Mouse (Mus musculus): Measurements from ENCODE around the gene Macf1. TPM values are rescaled to one million over a fixed set of nuclear protein-coding genes. Genes with fewer than 3 reads are reported as not detected.

Gene Macf1
- polyA plus RNA-seq, 1 experiment from 2014 or later = 82.6 TPM

DNA sequence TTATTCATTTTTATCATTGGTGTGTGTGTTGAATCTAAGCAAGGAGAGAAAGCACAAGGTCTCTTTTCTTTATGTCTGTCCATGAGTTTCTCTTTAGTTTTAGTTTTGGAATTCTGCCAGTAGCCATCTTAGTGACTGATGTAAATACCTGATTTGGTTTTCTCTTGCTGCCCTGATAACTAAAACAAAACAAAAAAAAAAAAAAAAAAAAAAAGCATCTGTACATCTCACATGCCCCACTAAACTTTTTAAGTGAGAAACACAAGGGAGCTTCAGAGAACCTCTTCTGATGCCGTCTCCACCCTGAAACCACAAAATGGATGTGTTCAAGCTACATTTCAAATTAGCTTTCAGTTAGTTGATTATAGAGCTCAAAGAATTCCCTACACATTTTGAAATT lies 268.6 kb downstream of the Macf1 start:
- peaks cover 15% of the 10 kb centered on the region for H3K4me1 ChIP-seq
- WGBS = 98% methylated on average over 1 of the region's 1 CpGs
- H3K9ac ChIP-seq = no peak overlapping the region
- H3K4me2 ChIP-seq = no peak overlapping the region
- H3K9me3 ChIP-seq = no peaks in the 10 kb centered on the region
- H3K27ac ChIP-seq = no peak overlapping the region
- H3K36me3 ChIP-seq (replicated peaks) = no peaks in the 10 kb centered on the region
- no peaks in the 10 kb centered on the region for H3K27me3 ChIP-seq (replicated peaks)
- H3K4me3 ChIP-seq = no peak overlapping the region
- no peak for ATAC-seq (replicated peaks)

DNA sequence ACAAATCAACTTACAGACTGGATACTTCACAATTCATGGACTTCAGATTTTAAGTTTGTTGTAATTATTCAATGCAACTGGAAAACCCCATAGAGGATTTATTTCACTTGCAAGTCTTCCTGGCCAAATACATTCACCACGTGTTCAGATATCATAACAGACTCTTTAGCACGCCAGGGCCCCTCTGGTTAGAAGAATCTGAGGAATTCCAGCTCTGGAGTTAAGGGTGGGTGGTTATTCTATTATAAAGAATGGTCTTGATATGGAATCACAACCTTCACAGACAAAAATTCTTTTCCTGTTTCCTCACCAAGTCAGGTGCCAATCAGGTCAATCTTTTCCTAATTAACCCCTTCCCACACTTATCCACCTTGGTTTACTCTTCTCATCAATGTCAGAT lies 270.3 kb downstream of the Macf1 start:
- Histone ChIP-seq H3K9ac (no peak overlapping the region), H3K4me1 (peaks cover 32% of the 10 kb centered on the region), H3K4me2 (no peak overlapping the region), H3K4me3 (no peak overlapping the region), H3K27me3 (replicated peaks) (no peaks in the 10 kb centered on the region), H3K36me3 (replicated peaks) (no peaks in the 10 kb centered on the region), H3K27ac (no peak overlapping the region), H3K9me3 (no peaks in the 10 kb centered on the region)
- no peak for ATAC-seq (replicated peaks)
- WGBS = 78% methylated on average over 2 of the region's 2 CpGs

DNA sequence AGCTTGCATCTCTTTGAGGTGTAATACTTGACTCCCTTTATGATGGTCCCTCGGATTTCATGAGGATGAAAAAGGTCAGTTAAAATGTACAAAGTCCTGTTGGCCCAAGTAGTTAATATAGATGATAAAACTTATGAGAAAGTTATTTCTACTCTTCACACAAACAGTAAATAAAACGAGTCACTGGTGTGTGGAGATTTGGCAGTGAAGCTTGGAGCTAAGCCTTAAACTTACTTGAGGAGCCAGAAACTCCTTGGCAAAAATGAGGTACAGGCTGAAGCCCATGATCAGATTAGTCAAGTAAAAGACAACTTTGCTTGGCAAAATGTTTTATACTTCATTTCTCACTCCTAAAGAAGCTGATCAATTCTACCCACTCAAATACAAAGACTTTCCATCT lies 271.2 kb downstream of the Macf1 start:
- H3K4me2 ChIP-seq = peak overlapping the region; percentile 78; the same call in 1 of the 2 replicates

DNA sequence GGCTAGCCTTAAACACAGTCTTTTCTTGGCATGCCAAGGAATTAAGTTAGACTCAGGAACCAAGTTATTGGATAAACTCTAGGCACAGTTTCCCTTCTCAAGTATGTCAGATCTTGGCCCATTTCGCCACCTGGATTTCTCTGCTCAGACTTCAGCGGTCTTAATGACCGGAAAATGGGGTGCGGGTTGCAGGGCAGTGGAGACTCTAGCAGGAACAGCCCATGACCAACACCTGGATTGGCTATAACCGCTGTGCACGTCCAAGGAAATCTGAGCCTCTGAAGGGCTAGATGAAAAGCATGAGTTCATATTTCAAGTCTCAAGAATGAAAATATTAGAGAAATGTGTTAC lies 271.7 kb downstream of the Macf1 start:
- peak; percentile 5; the same call in 1 of the 2 replicates for ATAC-seq (replicated peaks)
- 9% methylated on average over 6 of the region's 6 CpGs for WGBS
- Histone ChIP-seq H3K27ac (peak overlapping the region; percentile 87), H3K9me3 (no peaks in the 10 kb centered on the region), H3K36me3 (replicated peaks) (no peaks in the 10 kb centered on the region), H3K27me3 (replicated peaks) (no peaks in the 10 kb centered on the region), H3K4me1 (peaks cover 45% of the 10 kb centered on the region), H3K9ac (peak overlapping the region; percentile 69), H3K4me3 (peak overlapping the region; percentile 74), H3K4me2 (peak overlapping the region; percentile 78)

More for the DNA sequence above, 271.2 kb downstream of the Macf1 start:
- ATAC-seq (replicated peaks) = no peak
- Histone ChIP-seq H3K9me3 (no peaks in the 10 kb centered on the region), H3K4me1 (peaks cover 40% of the 10 kb centered on the region), H3K4me3 (no peak overlapping the region), H3K27ac (no peak overlapping the region), H3K9ac (no peak overlapping the region), H3K27me3 (replicated peaks) (no peaks in the 10 kb centered on the region), H3K36me3 (replicated peaks) (no peaks in the 10 kb centered on the region)
- 56% methylated on average over 2 of the region's 2 CpGs for WGBS

DNA sequence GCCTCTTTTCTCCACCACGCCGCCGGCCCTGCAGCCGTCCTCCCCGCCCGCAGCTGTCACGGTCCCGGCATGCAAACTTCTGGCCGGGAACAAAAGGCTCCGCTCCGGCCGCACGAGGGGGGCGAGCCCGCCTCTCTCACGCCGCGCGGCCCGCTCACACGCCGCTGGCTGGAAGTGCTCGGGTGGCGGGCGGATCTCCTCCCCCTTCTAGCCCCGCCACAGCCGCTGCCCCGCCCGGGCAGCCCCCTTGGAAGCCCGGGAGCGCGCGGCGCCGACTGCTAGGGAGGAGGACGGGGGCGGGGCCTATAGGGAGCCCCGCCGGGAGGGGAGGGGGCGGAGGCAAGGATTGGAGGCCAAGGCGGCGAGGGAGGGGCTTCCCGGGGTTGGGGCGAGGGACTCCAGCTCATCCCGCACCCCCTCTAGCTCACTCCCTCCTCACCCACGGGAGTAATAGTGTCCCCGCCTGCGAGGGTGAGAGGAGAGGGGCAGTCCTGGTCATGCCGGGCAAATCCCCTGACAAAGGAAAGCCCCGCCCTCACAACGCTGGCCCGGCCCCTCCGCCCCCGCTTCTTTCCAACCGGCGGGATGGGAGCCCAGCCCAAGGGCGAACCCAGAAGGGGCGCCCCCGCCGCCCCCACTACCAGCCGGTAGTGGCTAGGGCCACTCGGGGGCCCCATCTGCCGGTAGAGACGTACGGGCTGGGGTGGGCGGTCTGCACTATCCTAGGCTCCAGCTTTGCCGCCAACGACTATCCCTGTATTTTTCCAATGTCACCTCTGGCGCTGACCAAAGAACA lies 272.2 kb downstream of the Macf1 start:
- WGBS = under 1% methylated on average over 55 of the region's 69 CpGs
- H3K9me3 ChIP-seq = no peaks in the 10 kb centered on the region
- H3K27me3 ChIP-seq (replicated peaks) = no peaks in the 10 kb centered on the region
- H3K4me3 ChIP-seq = peak overlapping the region; percentile 74
- peaks cover 50% of the 10 kb centered on the region for H3K4me1 ChIP-seq
- peak overlapping the region; percentile 78 for H3K4me2 ChIP-seq
- H3K9ac ChIP-seq = peak overlapping the region; percentile 69
- no peaks in the 10 kb centered on the region for H3K36me3 ChIP-seq (replicated peaks)
- peak; percentile 95 for ATAC-seq (replicated peaks)
- peak overlapping the region; percentile 87 for H3K27ac ChIP-seq

DNA sequence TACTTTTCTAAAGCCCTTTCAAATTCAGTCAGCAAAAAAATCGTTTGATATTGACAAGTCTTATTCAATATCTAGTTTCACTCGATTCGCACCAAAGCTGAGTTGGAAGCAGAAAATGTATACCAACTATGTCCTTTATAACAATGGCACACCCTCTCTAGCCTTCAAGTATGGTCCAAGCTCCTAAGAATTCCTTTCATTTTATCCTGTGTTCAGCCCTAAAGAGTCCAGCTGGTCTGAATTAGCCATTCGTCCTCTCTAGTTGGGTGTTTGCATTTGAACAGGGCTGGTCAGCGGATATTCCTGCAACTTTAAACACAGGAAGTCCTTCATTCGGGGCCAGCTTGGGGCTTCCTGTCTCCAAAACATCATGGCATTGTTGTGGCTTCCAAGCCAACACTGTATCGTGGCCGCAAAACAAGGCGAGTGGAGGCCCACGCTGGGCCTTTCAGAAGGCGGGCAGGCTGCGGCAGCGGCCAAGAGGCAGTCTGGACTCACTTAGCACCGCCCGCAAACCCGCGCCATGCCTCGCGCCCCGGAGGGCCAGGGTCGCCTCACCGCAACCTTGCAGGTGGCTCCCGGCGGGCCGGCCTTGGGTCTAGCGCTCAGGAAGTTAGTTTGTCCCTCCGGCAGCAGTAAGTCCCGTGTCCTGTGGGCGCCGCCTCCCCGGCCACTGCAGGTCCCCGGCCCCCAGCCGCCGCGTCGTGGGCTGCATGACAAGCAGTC lies 273.0 kb downstream of the Macf1 start:
- Histone ChIP-seq H3K27me3 (replicated peaks) (no peaks in the 10 kb centered on the region), H3K4me2 (peak overlapping the region; percentile 78), H3K9ac (peak overlapping the region; percentile 69), H3K4me1 (peaks cover 57% of the 10 kb centered on the region), H3K4me3 (peak overlapping the region; percentile 74), H3K27ac (peak overlapping the region; percentile 87), H3K9me3 (no peaks in the 10 kb centered on the region), H3K36me3 (replicated peaks) (no peaks in the 10 kb centered on the region)
- WGBS = 2% methylated on average over 36 of the region's 36 CpGs
- peak; percentile 63 for ATAC-seq (replicated peaks)

DNA sequence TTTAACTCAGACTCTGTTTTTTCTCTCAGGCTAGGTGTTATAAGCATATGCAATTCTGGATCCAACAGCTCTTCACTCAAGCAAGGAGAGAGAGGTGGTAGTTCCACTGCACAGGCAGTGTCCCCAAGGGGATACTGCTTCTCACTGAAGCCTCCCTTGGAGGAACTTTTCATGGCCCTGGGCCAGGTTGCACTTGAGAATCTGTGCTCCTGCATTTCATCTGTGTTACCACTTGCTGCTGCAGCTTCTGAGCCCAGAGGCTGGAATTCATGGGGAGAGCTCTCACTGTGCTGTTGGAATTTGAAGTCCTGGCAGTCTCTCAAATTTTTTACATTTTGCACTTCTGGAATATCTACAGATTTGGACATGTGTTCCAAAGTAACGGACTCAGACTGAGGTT lies 274.4 kb downstream of the Macf1 start:
- Histone ChIP-seq H3K36me3 (replicated peaks) (no peaks in the 10 kb centered on the region), H3K4me1 (peaks cover 71% of the 10 kb centered on the region), H3K9ac (0 out of 2 replicates have a peak overlapping the region, but pooled peaks have one; percentile 11), H3K27ac (no peak overlapping the region), H3K27me3 (replicated peaks) (no peaks in the 10 kb centered on the region), H3K4me3 (no peak overlapping the region), H3K9me3 (no peaks in the 10 kb centered on the region), H3K4me2 (0 out of 2 replicates have a peak overlapping the region, but pooled peaks have one; percentile 78)
- 87% methylated on average over 1 of the region's 1 CpGs for WGBS
- no peak for ATAC-seq (replicated peaks)

DNA sequence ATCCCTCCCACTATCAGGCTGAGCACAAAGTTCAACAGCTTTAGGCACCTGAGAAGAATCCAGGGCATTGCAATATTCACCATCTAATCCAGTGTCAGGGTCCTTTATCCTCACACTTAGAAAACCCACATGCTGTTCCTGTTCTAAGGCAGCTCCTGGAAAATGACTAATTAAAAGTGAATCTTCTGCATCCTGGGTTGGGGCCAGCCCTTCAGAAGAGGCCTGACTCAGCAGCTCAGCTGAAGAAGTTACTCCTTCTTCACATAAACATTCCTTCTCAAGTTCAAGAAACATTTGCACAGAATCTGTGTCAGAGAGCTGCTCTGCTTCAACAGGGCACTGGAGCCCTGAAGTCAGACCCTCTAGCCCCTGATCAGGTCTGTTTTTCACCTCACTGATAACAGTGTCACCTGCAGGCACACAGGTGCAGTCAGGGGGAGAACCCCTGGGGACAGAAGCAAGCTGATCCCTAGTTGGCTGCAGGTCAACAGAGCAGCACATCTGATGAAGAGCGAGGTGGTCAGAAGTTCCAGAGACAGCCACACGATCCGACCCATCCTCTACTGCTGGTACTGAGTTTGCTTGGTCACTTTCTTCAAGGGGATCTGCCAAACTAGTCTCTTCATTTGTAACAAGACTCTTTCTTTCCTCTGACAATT lies 275.0 kb downstream of the Macf1 start:
- H3K27ac ChIP-seq = no peak overlapping the region
- H3K4me2 ChIP-seq = 0 out of 2 replicates have a peak overlapping the region, but pooled peaks have one; percentile 78
- no peak overlapping the region for H3K9ac ChIP-seq
- peaks cover 75% of the 10 kb centered on the region for H3K4me1 ChIP-seq
- no peaks in the 10 kb centered on the region for H3K36me3 ChIP-seq (replicated peaks)
- WGBS = 87% methylated on average over 3 of the region's 3 CpGs
- no peaks in the 10 kb centered on the region for H3K27me3 ChIP-seq (replicated peaks)
- no peaks in the 10 kb centered on the region for H3K9me3 ChIP-seq
- ATAC-seq (replicated peaks) = no peak
- no peak overlapping the region for H3K4me3 ChIP-seq

DNA sequence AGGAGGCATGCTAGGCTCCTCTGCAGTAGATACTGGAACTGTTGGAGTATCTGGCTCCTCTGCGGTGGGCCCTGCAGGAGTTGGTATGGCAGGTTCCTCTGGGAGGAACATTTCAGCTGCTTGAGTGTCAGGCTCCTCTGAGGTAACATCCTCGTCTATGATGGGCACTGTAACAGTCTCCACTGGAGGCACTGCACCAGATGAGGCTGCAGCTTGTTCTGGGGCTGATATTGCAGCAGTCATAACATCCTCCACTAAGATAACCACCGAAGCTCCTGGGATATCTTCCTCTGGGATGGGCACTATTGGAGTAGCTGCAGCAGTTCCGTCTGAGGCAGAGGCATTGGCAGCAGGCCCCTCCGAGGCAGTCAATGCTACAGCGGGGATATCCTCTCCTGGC lies 276.4 kb downstream of the Macf1 start:
- Histone ChIP-seq H3K9ac (no peak overlapping the region), H3K27me3 (replicated peaks) (no peaks in the 10 kb centered on the region), H3K4me1 (peaks cover 78% of the 10 kb centered on the region), H3K9me3 (no peaks in the 10 kb centered on the region), H3K27ac (peak overlapping the region; percentile 25; the same call in 1 of the 2 replicates), H3K4me2 (peak overlapping the region; percentile 25), H3K4me3 (no peak overlapping the region), H3K36me3 (replicated peaks) (no peaks in the 10 kb centered on the region)
- no peak for ATAC-seq (replicated peaks)
- 71% methylated on average over 6 of the region's 6 CpGs for WGBS

DNA sequence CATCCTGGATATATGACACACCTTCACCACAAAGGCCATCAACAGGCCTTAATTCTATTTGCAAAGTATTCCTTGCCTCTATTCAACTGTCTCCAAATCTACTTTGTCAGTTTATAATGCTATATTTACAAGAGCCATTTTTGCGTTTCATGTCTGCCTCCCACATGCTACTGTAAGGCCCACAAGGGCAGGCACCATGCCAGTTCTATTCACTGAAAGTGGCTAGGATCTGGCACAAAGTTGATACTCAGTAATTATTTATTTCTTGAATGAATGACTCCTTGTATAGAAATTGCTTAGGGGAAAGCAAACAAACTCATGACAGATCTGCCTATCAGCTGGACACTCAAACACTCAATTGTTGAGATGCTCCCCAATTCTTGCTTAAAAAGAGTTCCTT lies 280.1 kb downstream of the Macf1 start:
- Histone ChIP-seq H3K27me3 (replicated peaks) (no peaks in the 10 kb centered on the region), H3K9ac (no peak overlapping the region), H3K27ac (0 out of 2 replicates have a peak overlapping the region, but pooled peaks have one; percentile 11), H3K4me1 (peaks cover 57% of the 10 kb centered on the region), H3K36me3 (replicated peaks) (peaks cover 3% of the 10 kb centered on the region; the same call in 1 of the 2 replicates), H3K4me3 (no peak overlapping the region), H3K9me3 (no peaks in the 10 kb centered on the region), H3K4me2 (0 out of 2 replicates have a peak overlapping the region, but pooled peaks have one; percentile 4)
- ATAC-seq (replicated peaks) = no peak
- 44% methylated on average over 1 of the region's 1 CpGs for WGBS

DNA sequence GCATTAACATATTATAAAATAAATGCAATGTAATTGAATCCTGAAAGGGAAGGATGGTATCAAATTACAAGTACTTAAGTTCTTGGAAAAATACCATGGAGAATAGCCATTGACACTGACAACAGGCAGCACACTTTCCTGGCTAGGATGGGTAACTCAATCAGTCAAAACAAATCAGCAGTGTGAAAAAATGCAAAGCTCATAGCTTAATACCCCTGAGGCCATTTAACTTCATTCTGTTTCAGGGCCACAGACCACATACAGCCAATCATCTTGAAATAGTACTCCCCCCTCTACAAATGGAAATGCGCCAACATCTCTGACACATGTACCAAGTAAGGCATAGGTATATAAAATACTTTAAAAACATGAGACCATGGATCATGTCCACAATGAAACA lies 281.9 kb downstream of the Macf1 start:
- Histone ChIP-seq H3K9me3 (no peaks in the 10 kb centered on the region), H3K27ac (no peak overlapping the region), H3K4me3 (no peak overlapping the region), H3K9ac (no peak overlapping the region), H3K4me2 (no peak overlapping the region), H3K36me3 (replicated peaks) (peaks cover 9% of the 10 kb centered on the region), H3K27me3 (replicated peaks) (no peaks in the 10 kb centered on the region), H3K4me1 (peaks cover 39% of the 10 kb centered on the region)
- WGBS = 81% methylated on average over 1 of the region's 1 CpGs
- ATAC-seq (replicated peaks) = no peak

DNA sequence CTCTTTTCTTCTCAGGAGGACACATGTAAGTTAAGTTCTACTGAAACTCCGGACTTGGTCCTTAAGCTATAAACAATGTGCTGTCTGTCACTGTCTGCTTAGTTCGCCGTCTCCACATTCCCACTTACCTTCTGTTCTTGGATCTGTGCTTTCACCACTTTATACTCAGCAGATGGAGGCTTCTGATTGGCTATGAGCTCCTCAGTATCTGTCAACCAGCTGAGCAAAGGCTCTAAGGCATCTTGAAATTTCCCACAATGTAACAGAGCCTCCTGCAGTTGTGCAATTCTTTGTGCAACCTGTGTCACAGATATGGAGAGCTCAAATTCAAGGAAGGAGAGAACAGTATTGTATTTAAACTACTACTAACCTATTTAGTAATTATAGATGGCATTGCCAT lies 282.9 kb downstream of the Macf1 start:
- Histone ChIP-seq H3K36me3 (replicated peaks) (peaks cover 15% of the 10 kb centered on the region), H3K4me3 (no peak overlapping the region), H3K4me2 (no peak overlapping the region), H3K4me1 (peaks cover 31% of the 10 kb centered on the region), H3K27me3 (replicated peaks) (no peaks in the 10 kb centered on the region), H3K9ac (no peak overlapping the region), H3K9me3 (no peaks in the 10 kb centered on the region), H3K27ac (no peak overlapping the region)
- WGBS = 73% methylated on average over 3 of the region's 3 CpGs
- ATAC-seq (replicated peaks) = no peak

All from midbrain, embryonic 15.5 days (tissue).